Mouse (Mus musculus): Measurements from ENCODE around the gene Stx12. TPM values are rescaled to one million over a fixed set of nuclear protein-coding genes. Genes with fewer than 3 reads are reported as not detected.
"Not testable (repeated sequence)": the region's sequence is repeated elsewhere in the genome, so short reads cannot be mapped to it uniquely, and the experiment has no call there.

Stx12 gene
- 56.4 and 57.6 TPM in 2 replicates for total RNA-seq (2021)
- long read RNA-seq, transcript Stx12-201 (9 exons, 2,934 nt) = major isoform, 70 of 81 reads
- long read RNA-seq, partial matches to known transcripts = 6 of 81 reads
- long read RNA-seq, other reads (novel, unspliced or antisense) = 5 of 81 reads

DNA sequence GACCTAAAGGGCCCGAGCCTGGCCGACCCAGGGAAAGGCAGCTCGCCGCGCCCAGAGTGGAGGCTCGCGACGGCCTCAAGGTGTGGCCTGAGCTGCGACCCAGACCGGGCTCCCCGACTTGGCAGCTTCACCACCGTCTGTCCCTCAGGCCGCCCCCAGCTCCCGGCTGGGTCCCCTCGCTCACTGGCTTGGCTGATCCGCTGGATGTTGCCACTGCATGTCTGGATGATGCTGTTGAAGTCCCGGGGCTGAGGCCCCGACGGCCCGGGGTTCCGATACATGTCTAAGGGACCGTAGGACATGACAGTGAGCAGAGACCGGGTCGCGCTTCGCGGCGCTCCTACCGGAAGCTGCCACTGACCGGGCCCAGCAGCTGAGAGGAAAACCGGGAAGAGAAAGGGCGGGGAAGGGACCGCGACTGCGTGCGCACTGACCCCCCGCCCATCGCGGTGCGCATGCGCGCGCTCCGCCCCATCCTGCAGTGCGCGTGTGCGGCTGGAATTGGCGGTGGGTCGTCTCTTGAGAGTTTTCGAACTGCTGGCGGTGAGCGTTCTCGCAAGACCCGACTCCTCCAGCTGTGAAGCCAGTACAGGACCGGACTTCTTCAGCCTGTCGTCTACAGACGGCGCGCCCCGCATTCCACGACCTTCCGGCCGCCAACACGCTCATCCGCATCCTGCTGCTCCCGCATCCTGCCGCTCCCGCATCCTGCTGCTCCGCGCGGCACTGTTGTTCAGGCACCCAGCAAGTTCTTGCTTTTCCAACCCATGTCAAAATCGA lies at the start of gene Stx12:
Gene Stx12 (minus strand): TSS at position 446 of the 780 bp plus-strand sequence.
- DNase-seq = peak; percentile 92

DNA sequence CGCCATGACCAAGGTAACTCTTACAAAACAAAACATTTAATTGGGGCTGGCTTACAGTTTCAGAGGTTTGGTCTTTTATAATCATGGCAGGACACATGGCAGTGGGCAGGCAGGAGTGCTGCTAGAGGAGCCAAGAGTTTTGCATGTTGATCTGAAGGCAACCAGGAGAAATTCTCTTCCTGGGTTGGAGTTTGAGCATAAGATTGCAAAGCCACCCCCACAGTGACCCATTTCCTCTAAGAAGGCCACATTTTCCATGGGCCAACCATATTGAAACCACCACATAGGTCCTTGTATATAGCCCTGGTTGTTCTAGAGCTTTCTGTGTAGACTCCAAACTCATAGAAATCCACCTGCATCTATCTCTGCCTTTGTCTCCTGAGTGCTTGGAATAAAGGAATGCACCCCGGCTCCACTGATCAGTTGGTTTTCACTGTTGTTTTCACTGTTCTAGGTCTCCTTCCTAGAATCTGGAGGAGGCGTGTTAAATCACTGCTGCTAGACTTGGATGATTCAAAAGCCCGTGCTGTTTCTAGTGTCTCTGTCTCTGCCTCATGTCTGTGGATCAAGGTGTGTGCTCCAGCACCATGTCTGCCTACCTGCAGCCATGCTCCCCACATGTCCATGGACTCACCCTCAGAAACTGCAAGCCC lies 48.6 kb upstream of the Stx12 start:
- no peak for DNase-seq

DNA sequence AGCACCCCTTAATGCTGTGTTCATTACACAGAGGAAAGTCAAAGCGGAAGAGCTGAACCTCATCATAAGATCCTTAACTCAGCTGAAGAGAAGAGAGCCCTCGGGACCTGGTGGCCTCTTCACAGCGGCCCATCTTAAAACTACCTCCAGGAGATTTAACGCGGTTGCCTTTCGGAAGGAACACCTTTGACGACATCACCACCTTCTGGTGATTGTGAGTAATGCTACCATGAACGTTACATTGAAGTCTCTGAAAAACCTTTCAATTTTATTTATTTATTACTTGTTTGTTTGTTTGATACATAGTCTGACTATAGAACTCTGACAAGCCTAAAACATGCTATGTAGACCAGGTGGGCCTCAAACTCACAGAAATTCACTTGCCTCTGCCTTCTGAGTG lies 46.5 kb upstream of the Stx12 start:
- DNase-seq = peak; percentile 38

GRCm38 (mm10) chr4:132926520-132926919 lies 42.2 kb upstream of the Stx12 start:
- DNase-seq = not testable (repeated sequence)

- DNase-seq = peak; percentile 100
Measured at GRCm38 (mm10) chr4:132922558-132923008, 38.3 kb upstream of the Stx12 start, which contains the start of gene Fam76a. Fam76a (minus strand) TSS chr4:132922558.

DNA sequence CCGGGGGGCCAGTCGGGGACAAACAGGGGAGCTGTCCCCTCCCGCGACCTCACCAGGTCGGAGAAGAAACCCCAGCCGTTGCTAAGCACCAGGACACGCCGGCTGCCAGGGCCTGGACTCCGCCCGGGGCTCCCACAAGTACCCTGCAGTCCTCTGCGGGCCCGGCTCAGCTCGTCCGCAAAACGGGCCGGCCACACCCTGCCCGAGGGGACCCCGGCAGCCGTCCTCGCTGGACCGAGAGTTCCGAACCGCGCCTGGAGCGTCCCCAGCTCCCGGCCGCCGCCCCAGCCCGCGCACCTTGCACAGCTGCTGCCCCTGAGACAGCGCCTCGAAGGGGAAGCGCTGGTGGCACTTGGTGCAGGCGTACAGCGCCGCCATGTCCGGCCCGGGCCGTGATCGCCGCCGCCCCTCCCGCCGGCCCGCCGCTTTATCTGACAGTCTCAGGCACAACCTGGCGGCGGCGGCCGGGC lies 37.8 kb upstream of the Stx12 start:
- no peak for DNase-seq

GRCm38 (mm10) chr4:132921488-132921887 lies 37.2 kb upstream of the Stx12 start:
- DNase-seq = no peak

DNA sequence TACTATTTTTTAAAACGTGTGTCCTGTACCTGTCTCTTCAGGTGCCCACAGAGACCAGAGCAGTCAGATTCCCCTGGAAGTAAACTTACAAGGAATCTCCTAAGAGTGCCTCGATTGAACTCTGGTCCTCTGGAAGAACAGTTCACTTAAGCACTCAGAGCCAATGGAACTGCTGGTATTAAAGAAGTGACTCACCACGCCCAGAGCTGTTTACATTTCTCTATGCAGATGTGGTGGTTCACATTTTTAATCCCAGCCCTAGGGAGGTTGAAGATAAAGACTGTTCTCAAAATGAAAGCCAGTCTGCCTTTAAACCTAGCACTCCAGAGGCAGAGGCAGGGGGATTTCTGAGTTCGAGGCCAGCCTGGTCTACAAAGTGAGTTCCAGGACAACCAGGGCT lies 35.9 kb upstream of the Stx12 start:
- DNase-seq = no peak

DNA sequence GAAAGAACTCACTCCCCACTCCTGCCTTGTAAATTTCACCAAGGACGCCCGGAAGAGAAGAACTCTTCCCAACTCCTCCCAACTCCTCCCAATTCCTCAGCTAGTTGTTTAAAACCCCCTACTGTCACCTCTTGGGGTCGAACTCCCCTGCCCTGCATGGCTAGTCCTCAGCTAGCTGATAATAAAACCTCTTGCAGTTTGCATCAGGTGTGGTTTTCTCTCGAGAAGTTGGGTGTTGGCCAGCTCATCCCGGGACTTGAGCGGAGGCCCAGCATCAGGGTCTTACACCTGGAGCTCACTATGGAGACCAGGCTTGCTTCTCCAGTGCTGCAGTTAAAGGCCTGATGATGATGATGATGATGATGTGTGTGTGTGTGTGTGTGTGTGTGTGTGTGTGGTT lies 34.2 kb upstream of the Stx12 start:
- DNase-seq = not testable (repeated sequence)

DNA sequence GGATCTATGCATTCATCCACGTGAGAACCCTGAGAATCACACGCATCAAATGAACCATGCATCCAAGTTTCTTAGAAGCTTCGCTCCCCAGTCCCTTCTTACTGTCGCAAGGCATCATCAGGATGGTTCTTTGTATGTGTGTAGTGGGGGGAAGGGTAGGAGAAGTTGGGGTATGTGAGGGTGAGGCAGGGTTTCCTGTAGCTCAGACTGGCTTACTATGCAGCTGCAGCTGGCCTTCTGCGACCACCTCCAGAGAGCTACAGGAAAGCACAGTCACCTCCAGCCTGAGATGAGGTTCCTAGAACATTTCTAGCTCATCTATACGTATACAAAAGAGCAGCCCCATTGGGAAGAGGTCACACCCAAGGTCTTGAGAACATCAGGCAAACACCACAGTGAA lies 27.8 kb upstream of the Stx12 start:
- DNase-seq = no peak

DNA sequence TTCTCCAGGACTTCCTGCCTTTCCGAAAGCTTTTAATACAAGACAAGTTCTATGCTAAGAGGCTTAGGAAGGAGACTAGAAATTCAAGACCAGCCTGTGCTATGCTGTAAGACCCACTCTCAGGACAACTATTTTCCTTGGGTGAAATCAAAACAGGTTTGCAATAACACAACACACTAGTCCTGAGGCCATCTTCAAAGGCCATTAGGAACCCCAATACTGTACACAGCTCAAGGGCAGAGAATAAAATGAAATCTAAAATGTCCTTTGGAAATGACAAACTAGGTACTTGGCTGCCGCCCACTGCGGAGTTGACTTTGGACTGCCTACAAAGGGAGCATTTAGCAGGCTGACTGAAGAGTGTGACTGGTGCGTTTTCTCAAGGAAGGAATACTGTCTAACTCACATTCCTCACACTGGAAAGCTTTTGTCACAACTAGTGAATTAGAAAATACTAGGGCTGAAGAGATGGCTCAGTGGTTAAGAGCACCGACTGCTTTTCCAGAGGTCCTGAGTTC lies 21.6 kb upstream of the Stx12 start:
- DNase-seq = peak; percentile 44

DNA sequence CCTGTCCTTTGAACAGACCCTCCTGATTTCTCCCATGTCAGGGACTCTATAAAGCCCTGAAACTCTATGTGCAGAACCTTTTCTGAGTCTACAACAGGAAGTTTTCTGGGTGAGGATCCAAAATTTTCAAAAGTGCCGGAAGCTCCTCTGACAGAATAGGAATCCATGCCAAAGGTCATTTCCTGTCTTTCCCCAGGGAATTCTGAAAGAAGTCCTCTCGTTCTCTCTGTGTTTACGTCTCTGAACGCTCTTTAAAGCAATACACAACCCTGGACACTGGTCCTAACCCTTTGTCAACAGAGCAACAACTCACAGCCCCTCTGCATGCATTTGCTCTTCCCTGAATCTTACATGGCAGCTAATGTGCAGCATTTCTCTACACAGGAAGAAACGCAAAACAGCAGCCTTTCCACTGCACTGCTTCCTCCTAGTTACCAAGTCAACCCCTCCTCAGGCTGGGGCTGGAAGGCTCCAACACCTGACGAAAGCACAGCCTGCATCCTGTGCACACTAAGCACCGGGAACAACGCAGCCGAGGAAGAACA lies 20.5 kb upstream of the Stx12 start:
- DNase-seq = no peak

DNA sequence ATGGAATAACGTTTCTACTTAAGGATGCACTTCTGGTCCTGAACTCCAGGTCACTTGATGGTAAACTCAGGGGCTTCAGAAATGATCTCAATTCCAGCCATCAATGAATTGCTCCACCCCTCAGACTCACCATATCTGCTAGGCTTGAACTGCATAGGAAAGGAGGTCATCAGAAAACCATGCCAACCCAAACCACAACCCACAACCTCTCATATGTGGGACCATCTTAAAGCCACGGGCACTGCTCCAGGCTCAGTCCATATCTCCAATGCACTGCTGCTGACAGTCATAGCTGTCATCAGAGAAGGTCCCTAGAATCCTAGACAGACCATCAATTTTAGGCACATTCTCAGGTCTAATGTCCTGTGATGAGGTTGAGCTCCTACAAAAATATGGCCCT lies 19.8 kb upstream of the Stx12 start:
- DNase-seq = no peak

- DNase-seq = peak; percentile 22
Measured at GRCm38 (mm10) chr4:132898197-132898596, 13.9 kb upstream of the Stx12 start.

- no peak for DNase-seq
Measured at GRCm38 (mm10) chr4:132894402-132894801, 10.1 kb upstream of the Stx12 start.

DNA sequence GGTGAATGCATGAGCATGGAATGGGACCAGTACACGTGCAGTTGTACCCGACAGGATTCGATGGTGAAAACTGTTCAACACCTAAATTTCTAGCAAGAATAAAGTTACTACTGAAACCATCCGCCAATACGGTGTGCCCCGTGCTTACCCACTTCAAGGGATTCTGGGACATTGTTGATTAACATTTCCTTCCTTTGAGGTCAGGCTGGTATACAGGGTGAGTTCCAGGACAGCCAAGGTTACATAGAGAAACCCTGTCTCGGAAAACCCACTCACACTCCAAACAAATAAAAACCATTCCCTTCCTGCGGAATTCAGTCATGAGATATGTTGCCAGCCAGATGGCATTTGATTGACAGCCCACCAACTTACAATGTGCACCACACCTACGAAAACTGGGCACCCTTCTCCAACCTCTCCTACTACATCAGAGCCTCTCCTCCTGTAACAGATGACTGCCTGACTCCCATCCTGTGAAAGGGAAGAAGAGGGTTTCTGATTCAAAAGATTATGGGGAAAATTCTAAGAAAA lies 600 bp upstream of the Stx12 start:
- no peak for DNase-seq

DNA sequence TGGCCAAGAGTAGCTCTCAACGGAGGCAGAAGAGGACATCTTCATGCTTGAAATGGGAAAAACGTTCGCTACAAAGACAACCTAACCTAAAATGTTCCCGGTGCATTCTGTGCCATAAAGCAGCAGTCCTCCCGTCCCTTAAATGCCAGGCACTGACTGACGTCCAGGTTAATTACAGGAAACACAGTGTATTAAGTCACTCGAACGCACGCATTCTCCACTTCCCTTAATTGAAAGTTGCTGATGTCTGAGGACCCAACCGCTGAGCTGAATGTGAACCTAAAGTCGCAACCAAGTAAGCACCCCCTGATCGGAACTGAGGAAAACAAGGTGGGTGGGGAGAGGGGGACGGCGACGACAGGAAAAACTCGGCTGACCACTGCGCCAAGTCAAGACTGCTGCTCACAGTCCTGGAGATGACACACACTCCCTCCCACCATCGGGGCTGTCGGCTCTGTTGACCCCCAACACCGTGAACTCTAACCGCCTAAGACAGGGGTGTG lies 697 bp downstream of the Stx12 start:
- DNase-seq = no peak

DNA sequence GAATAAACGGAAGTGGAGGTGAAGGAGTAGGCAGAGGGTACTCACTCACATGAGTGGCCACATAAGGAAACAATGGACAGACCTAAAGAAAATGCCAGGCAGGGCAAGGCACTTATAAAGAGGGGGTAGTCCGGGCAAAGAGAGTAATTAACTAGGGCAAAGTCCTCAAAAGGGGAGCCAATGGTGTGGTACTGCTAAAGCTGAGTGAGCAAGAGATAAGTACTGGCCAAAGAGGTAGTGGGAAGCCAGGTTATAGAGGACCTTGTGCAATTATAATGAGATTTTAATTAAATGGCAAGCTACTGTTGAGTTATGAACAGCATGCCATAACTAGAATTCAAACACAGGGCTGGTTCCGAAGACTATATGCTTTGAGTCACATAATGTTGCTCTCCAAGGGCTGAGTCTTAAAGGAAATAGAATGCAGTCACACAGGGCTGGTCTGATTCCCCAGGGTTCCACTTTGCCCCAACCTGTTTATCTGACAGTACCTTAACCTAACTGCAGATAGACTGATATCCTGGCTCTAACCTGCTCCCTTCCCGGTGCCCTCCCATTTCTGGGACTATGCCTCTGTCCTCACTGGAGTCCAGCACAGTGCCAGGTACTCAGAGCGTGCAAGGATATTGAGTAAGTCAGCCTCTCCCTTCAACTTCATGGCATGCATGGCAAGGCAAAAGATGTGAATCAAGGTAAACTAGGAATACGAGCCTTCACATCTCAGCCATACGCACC lies 9.8 kb downstream of the Stx12 start:
- no peak for DNase-seq

DNA sequence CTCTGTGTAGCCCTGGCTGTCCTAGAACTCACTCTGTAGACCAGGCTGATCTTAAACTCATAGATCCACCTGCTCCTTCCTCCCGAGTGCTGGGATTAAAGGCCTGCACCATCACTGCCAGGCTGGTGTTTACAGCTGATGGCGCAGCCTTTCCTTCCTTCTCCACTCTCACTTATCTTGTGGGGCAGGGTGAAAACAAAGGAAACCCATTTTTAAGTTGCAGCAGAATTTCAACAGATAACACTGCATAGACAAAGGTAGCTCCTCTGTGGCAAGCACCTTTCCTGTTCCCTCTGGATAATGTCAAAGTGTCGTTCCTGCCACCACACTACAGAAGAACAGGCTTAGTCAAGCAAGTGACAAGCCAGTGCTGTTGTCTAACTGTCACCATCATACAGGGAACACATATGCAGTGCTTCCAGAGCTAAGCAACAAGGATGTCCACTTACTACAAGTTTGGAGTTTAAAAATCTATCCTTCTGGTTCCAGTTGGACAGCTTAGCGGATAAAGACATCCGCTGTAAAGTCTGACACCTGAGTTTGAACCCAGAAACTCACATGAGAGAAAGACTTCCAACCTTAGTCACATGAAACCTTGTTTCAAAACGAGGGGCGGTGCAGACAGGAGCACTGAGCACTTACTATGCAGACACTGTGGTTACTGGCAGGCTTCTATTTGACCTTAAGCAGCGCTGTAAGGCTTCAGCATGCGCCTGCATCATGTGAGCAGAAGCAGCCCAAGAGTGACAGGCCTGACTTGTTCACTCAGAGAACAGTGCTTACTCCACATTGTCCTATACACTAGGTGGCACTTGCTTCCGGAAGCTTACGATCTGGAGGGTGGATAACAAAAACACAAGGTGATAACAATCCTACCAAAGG lies 10.6 kb downstream of the Stx12 start:
- no peak for DNase-seq

DNA sequence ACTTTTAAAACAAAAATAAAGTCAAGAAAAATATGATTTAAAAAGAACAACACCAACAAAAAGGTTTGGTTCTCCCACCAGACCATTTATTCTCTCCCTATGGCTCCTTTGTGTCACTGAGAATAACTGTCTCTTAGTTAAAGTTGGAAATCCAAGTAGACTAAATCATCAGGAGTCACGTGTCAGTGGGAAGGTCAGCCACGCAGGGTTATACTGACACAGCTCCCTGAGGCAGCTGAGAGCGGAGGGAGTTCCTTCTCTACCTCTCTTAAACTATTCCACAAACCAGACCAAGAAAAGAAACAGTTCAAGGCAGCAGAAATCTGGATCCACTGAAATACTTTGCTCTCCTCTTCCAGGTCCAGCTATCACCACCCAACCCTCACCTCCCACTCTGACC lies 13.2 kb downstream of the Stx12 start:
- peak; percentile 27 for DNase-seq

DNA sequence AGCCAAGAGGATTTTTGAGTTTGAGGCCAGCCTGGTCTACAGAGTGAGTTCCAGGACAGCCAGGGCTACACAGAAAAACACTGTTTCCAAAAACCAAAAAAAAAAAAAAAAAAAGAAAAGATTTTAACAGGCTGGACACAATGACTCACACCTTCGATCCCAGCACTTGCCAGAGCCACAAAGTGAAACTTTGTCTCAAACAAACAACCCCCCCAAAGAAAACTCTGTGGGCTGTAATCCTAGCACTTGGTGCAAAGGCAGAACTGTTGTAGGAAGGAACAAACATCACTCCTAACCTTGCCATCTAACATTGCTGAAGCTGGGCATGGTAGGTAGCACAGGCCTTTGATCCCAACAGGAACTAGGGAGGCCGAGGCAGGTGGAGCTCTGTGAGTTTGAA lies 19.5 kb downstream of the Stx12 start:
- DNase-seq = no peak
